Mouse (Mus musculus) megakaryocyte, embryonic 14.5 days (primary cell): ENCODE measurements around the gene Ern1.

Source experiments
- FLI1 ChIP-seq: IDR thresholded peaks from 2 replicates; pipeline ENCODE4 v1.6.1; 2012; ENCODE audit warnings: low read length, inconsistent platforms, mixed read lengths
- GATA1 ChIP-seq: IDR thresholded peaks from 3 replicates; pipeline ENCODE4 v1.6.1; 2012; ENCODE audit warnings: mixed read lengths, low read length, inconsistent platforms, borderline replicate concordance

- TF ChIP-seq GATA1 (no peak), FLI1 (no peak)
Observed at GRCm38 (mm10) chr11:106477505-106478160, 10.0 kb downstream of the Ern1 start.
